Comparison of ENCODE assay signal across 12 mouse cellular contexts in genomic region chr11:51485051-51485521, GRCm38 (mm10).
DNase-seq lines count a peak whose midpoint lies in the region; ATAC-seq lines count a peak whose summit lies in the region.
"Had no signal": no experiment of that assay in that cellular context is flagged by ENCODE, and none has a peak within 500 bp of the region (broad histone marks: within the 10 kb centered on the region; RNA-seq: fewer than 3 reads in every experiment).

No protein-coding gene starts in this region.

- H3K4me2 ChIP-seq in heart, embryonic 13.5 days: no peak overlapping the region
- H3K4me2 ChIP-seq in forebrain, embryonic 14.5 days (ENCODE audit: low read length): no peak overlapping the region
- H3K4me2 ChIP-seq: forebrain, embryonic 13.5 days had no signal

- H3K27me3 ChIP-seq in heart, embryonic 13.5 days (replicated peaks): peaks cover 49% of the 10 kb centered on the region
- no peaks in the 10 kb centered on the region for H3K27me3 ChIP-seq in forebrain, embryonic 14.5 days (replicated peaks; ENCODE audit: control insufficient read depth, insufficient read depth, low read length)
- H3K27me3 ChIP-seq: forebrain, embryonic 13.5 days had no signal

- H3K4me3 ChIP-seq in heart, embryonic 13.5 days: no peak overlapping the region
- no peak overlapping the region for H3K4me3 ChIP-seq in forebrain, embryonic 14.5 days (ENCODE audit: low read depth, low read length)
- H3K4me3 ChIP-seq: forebrain, embryonic 13.5 days had no signal

- WGBS in heart, embryonic 13.5 days: 41% methylated on average over 8 of the region's 8 CpGs
- WGBS in forebrain, embryonic 14.5 days: 77% methylated on average over 8 of the region's 8 CpGs

- no peak overlapping the region for H3K9ac ChIP-seq in heart, embryonic 13.5 days
- no peak overlapping the region for H3K9ac ChIP-seq in forebrain, embryonic 14.5 days (ENCODE audit: low read length)
- H3K9ac ChIP-seq: forebrain, embryonic 13.5 days had no signal

- no peak for DNase-seq in heart, postnatal 4 days
- peak; percentile 59 for DNase-seq in 416B (ENCODE audit: low read depth)
- peak; percentile 11 for DNase-seq in adrenal gland, adult 8-10 months
- DNase-seq in induced T-regulatory cell, adult 2 months (ENCODE audit: low read depth): peak; percentile 65
- no peak for DNase-seq in layer of hippocampus, adult 9-11 months
- DNase-seq in spleen, postnatal 10 days (ENCODE audit: low spot score in 2 of 2): no peak
- DNase-seq in forebrain, embryonic 14.5 days (ENCODE audit: low spot score): no peak
- DNase-seq: cerebellum, adult 9-11 months; kidney, adult 2 months had no signal

- no peaks in the 10 kb centered on the region for H3K36me3 ChIP-seq in heart, embryonic 13.5 days
- H3K36me3 ChIP-seq in forebrain, embryonic 14.5 days (ENCODE audit: control insufficient read depth, insufficient read depth, low read length): no peaks in the 10 kb centered on the region

- peak overlapping the region; percentile 42; the same call in 1 of the 2 replicates for H3K27ac ChIP-seq in heart, embryonic 13.5 days (replicated peaks)
- H3K27ac ChIP-seq in forebrain, embryonic 14.5 days (ENCODE audit: low read depth, low read length): no peak overlapping the region
- H3K27ac ChIP-seq: forebrain, embryonic 13.5 days; macrophage had no signal

- H3K4me1 ChIP-seq in heart, embryonic 13.5 days: peaks cover 17% of the 10 kb centered on the region
- H3K4me1 ChIP-seq in forebrain, embryonic 14.5 days (ENCODE audit: control insufficient read depth, insufficient read depth, low read length): no peaks in the 10 kb centered on the region
- H3K4me1 ChIP-seq: forebrain, embryonic 13.5 days had no signal

- peaks cover 2% of the 10 kb centered on the region for H3K9me3 ChIP-seq in heart, embryonic 13.5 days
- no peaks in the 10 kb centered on the region for H3K9me3 ChIP-seq in forebrain, embryonic 14.5 days (replicated peaks; ENCODE audit: control insufficient read depth, low read length)
- H3K9me3 ChIP-seq: forebrain, embryonic 13.5 days had no signal

- ATAC-seq in heart, embryonic 13.5 days (ENCODE audit: extremely low read depth, insufficient number of reproducible peaks, low FRiP score, low TSS enrichment): no peak
- no peak for ATAC-seq in forebrain, embryonic 14.5 days
- ATAC-seq: forebrain, embryonic 13.5 days had no signal

Comparison
In these comparisons a context has a peak if more than half of its experiments do, and no peak if none do; other contexts are left out.
1. DNase-seq: peak in 416B (single experiment), adrenal gland, adult 8-10 months (single experiment) and induced T-regulatory cell, adult 2 months (single experiment); none in heart, postnatal 4 days (single experiment), layer of hippocampus, adult 9-11 months (single experiment), spleen, postnatal 10 days (0 of 2) and forebrain, embryonic 14.5 days (single experiment).